Mouse (Mus musculus) liver, postnatal 0 days (tissue): Measurements from ENCODE around the gene Zw10.

Experiments used
- CTCF ChIP-seq: sonication (generic); IDR thresholded peaks from 2 replicates; pipeline ENCODE4 v1.5.1; 2016; ENCODE audit warnings: antibody characterized with exemption, low read depth
- EP300 ChIP-seq: IDR thresholded peaks from 2 replicates; pipeline ENCODE4 v1.6.1; 2016; ENCODE audit warnings: antibody characterized with exemption, low read depth, mild to moderate bottlenecking

GRCm38 (mm10) chr9:49098871-49099270 lies 43.5 kb downstream of the Zw10 start:
- no peak for TF ChIP-seq CTCF
- TF ChIP-seq EP300 = no peak
